Mouse (Mus musculus) hindbrain, embryonic 16.5 days (tissue): ENCODE results near the gene Cdc42bpg. TPM values are rescaled to one million over a fixed set of nuclear protein-coding genes. Genes with fewer than 3 reads are reported as not detected.

Experiments
- ATAC-seq: fragments of 200-750 bp; cut with Nextera tagmentation; 2 replicates; pipeline ENCODE4 v1.8.0; 2017; ENCODE audit warnings: moderate TSS enrichment, moderate library complexity
- H3K27ac ChIP-seq: fragments of 300-500 bp; sonication (generic); 2 replicates; pipeline ENCODE4 v1.5.1; 2014; ENCODE audit warnings: low read depth, mild to moderate bottlenecking, control low read depth, low read length, moderate library complexity
- H3K27me3 ChIP-seq: fragments of 300-500 bp; sonication (generic); replicated peaks from 2 replicates; pipeline ENCODE4 v1.6.1; 2014; ENCODE audit warnings: low read length; ENCODE audit not compliant: control insufficient read depth, insufficient read depth
- H3K36me3 ChIP-seq: fragments of 300-500 bp; sonication (generic); 2 replicates; pipeline ENCODE4 v1.6.1; 2014; ENCODE audit warnings: mild to moderate bottlenecking, low read length, moderate library complexity, mixed read lengths; ENCODE audit not compliant: control insufficient read depth, insufficient read depth
- H3K4me1 ChIP-seq: fragments of 300-500 bp; sonication (generic); 2 replicates; pipeline ENCODE4 v1.6.1; 2014; ENCODE audit warnings: low read depth, low read length; ENCODE audit not compliant: control insufficient read depth, insufficient read depth
- H3K4me2 ChIP-seq: fragments of 300-500 bp; sonication (generic); 2 replicates; pipeline ENCODE4 v1.6.1; 2014; ENCODE audit warnings: mild to moderate bottlenecking, low read length, control low read depth, moderate library complexity
- H3K4me3 ChIP-seq: fragments of 300-500 bp; sonication (generic); 2 replicates; pipeline ENCODE4 v1.5.1; 2014; ENCODE audit warnings: mild to moderate bottlenecking, low read length, control low read depth, moderate library complexity
- H3K9ac ChIP-seq: fragments of 300-500 bp; sonication (generic); 2 replicates; pipeline ENCODE4 v1.6.1; 2014; ENCODE audit warnings: low read depth, mild to moderate bottlenecking, control low read depth, low read length, moderate library complexity
- H3K9me3 ChIP-seq: fragments of 300-500 bp; sonication (generic); 2 replicates; pipeline ENCODE4 v1.6.1; 2014; ENCODE audit warnings: mild to moderate bottlenecking, low read length, moderate library complexity; ENCODE audit not compliant: control insufficient read depth
- WGBS: fragments of 180-500 bp; shearing (Covaris S2); extraction: QIAGEN DNeasy Blood & Tissue Kit; methylation state at CpG from one replicate; pipeline ENCODE4 v1.1.7; 2014; 5-methylcytosine and 5-hydroxymethylcytosine counted together
- polyA plus RNA-seq: library from polyadenylated mRNA; unstranded; fragments of >200 nt; fragmentation: Nextera tagmentation; extraction: Ambion mirVana; gene quantifications from 2 replicates; pipeline ENCODE4 v1.2.1, GENCODE M21; 2015

Gene Cdc42bpg
- polyA plus RNA-seq, 1 experiment from 2014 or later = 0.31 TPM

GRCm38 (mm10) chr19:6273998-6274608 lies 32.2 kb upstream of the Cdc42bpg start:
- 90% methylated on average over 13 of the region's 13 CpGs for WGBS
- Histone ChIP-seq H3K4me1 (peaks cover 21% of the 10 kb centered on the region), H3K27me3 (no peaks in the 10 kb centered on the region), H3K9me3 (no peaks in the 10 kb centered on the region), H3K27ac (no peak overlapping the region), H3K4me3 (no peak overlapping the region), H3K4me2 (no peak overlapping the region), H3K9ac (no peak overlapping the region), H3K36me3 (no peaks in the 10 kb centered on the region)
- ATAC-seq = no peak

GRCm38 (mm10) chr19:6275740-6276389 lies 30.4 kb upstream of the Cdc42bpg start:
- 9% methylated on average over 15 of the region's 15 CpGs for WGBS
- Histone ChIP-seq H3K9me3 (no peaks in the 10 kb centered on the region), H3K4me2 (peak overlapping the region; percentile 99), H3K27me3 (no peaks in the 10 kb centered on the region), H3K9ac (peak overlapping the region; percentile 68), H3K36me3 (peaks cover under 1% of the 10 kb centered on the region; the same call in 1 of the 2 replicates), H3K27ac (peak overlapping the region; percentile 75), H3K4me1 (peaks cover 31% of the 10 kb centered on the region), H3K4me3 (peak overlapping the region; percentile 85)
- no peak; the same call in 1 of the 2 replicates for ATAC-seq

GRCm38 (mm10) chr19:6276426-6277421 lies 29.5 kb upstream of the Cdc42bpg start, which contains the start of gene Ehd1:
Ehd1 (plus strand) TSS chr19:6276725.
- peak; percentile 98 for ATAC-seq
- Histone ChIP-seq H3K4me1 (peaks cover 31% of the 10 kb centered on the region), H3K4me3 (peak within 1 kb of the TSS; percentile 85), H3K4me2 (peak within 1 kb of the TSS; percentile 99), H3K27me3 (no peaks in the 10 kb centered on the region), H3K9ac (peak within 1 kb of the TSS; percentile 77), H3K27ac (peak within 1 kb of the TSS; percentile 80), H3K9me3 (no peaks in the 10 kb centered on the region), H3K36me3 (peaks cover 9% of the 10 kb centered on the region)
- WGBS = under 1% methylated on average over 99 of the region's 106 CpGs

GRCm38 (mm10) chr19:6277661-6278438 lies 28.4 kb upstream of the Cdc42bpg start:
- Histone ChIP-seq H3K36me3 (peaks cover 12% of the 10 kb centered on the region), H3K27ac (no peak overlapping the region), H3K4me2 (peak overlapping the region; percentile 99), H3K4me3 (peak overlapping the region; percentile 85), H3K27me3 (no peaks in the 10 kb centered on the region), H3K9ac (peak overlapping the region; percentile 77), H3K4me1 (peaks cover 31% of the 10 kb centered on the region), H3K9me3 (no peaks in the 10 kb centered on the region)
- no peak for ATAC-seq
- 7% methylated on average over 10 of the region's 10 CpGs for WGBS

- Histone ChIP-seq H3K4me3 (peak overlapping the region; percentile 85), H3K27ac (0 out of 2 replicates have a peak overlapping the region, but pooled peaks have one; percentile 7), H3K4me2 (peak overlapping the region; percentile 99), H3K36me3 (peaks cover 12% of the 10 kb centered on the region), H3K27me3 (no peaks in the 10 kb centered on the region), H3K9me3 (no peaks in the 10 kb centered on the region), H3K4me1 (peaks cover 31% of the 10 kb centered on the region), H3K9ac (peak overlapping the region; percentile 77)
- ATAC-seq = no peak
- WGBS = 38% methylated on average over 6 of the region's 6 CpGs
Observed at GRCm38 (mm10) chr19:6278439-6279073, 27.7 kb upstream of the Cdc42bpg start.

- peak overlapping the region; percentile 85; the same call in 1 of the 2 replicates for H3K4me3 ChIP-seq
- H3K9ac ChIP-seq = peak overlapping the region; percentile 29
- H3K36me3 ChIP-seq = peaks cover 12% of the 10 kb centered on the region
- H3K27me3 ChIP-seq = no peaks in the 10 kb centered on the region
- no peak overlapping the region for H3K27ac ChIP-seq
- peak overlapping the region; percentile 99 for H3K4me2 ChIP-seq
- ATAC-seq = no peak
- H3K4me1 ChIP-seq = peaks cover 31% of the 10 kb centered on the region
- no peaks in the 10 kb centered on the region for H3K9me3 ChIP-seq
- 81% methylated on average over 6 of the region's 6 CpGs for WGBS
Observed at GRCm38 (mm10) chr19:6279481-6280144, 26.6 kb upstream of the Cdc42bpg start.

- Histone ChIP-seq H3K27ac (no peak overlapping the region), H3K9ac (no peak overlapping the region), H3K27me3 (no peaks in the 10 kb centered on the region), H3K36me3 (peaks cover 12% of the 10 kb centered on the region), H3K4me2 (no peak overlapping the region), H3K9me3 (no peaks in the 10 kb centered on the region), H3K4me3 (no peak overlapping the region), H3K4me1 (peaks cover 31% of the 10 kb centered on the region)
- WGBS = 89% methylated on average over 7 of the region's 7 CpGs
- ATAC-seq = no peak
Observed at GRCm38 (mm10) chr19:6280554-6280953, 25.7 kb upstream of the Cdc42bpg start.
